Mouse (Mus musculus) liver, postnatal 0 days (tissue): ENCODE data around the gene B4gat1. TPM values are rescaled to one million over a fixed set of nuclear protein-coding genes. Genes with fewer than 3 reads are reported as not detected.

ENCODE experiments used
- ATAC-seq: fragments of 200-750 bp; cut with Nextera tagmentation; 2 replicates; pipeline ENCODE4 v1.8.0; 2017; ENCODE audit warnings: mild to moderate bottlenecking, moderate library complexity
- DNase-seq: peaks from one replicate; pipeline ENCODE4 v3.0.0-alpha.2; 2016
- H3K27ac ChIP-seq: fragments of 300-500 bp; sonication (generic); 2 replicates; pipeline ENCODE4 v1.5.1; 2014; ENCODE audit warnings: antibody characterized with exemption, moderate library complexity, mild to moderate bottlenecking, low read depth
- H3K27me3 ChIP-seq: fragments of 300-500 bp; sonication (generic); 2 replicates; pipeline ENCODE4 v1.6.1; 2014; ENCODE audit warnings: low read length, control low read depth, mixed read lengths; ENCODE audit not compliant: insufficient read depth
- H3K36me3 ChIP-seq: fragments of 300-500 bp; sonication (generic); replicated peaks from 2 replicates; pipeline ENCODE4 v1.6.1; 2014; ENCODE audit warnings: mild to moderate bottlenecking, control low read depth, low read length, moderate library complexity, mixed read lengths; ENCODE audit not compliant: insufficient read depth
- H3K4me1 ChIP-seq: fragments of 300-500 bp; sonication (generic); 2 replicates; pipeline ENCODE4 v1.6.1; 2014; ENCODE audit warnings: antibody characterized with exemption, mild to moderate bottlenecking, control low read depth; ENCODE audit not compliant: insufficient read depth
- H3K4me2 ChIP-seq: fragments of 300-500 bp; sonication (generic); 2 replicates; pipeline ENCODE4 v1.6.1; 2014; ENCODE audit warnings: low read depth, mild to moderate bottlenecking, low read length, moderate library complexity, mixed read lengths
- H3K4me3 ChIP-seq: fragments of 300-500 bp; sonication (generic); 2 replicates; pipeline ENCODE4 v1.5.1; 2014; ENCODE audit warnings: low read depth, low read length
- H3K9ac ChIP-seq: fragments of 300-500 bp; sonication (generic); replicated peaks from 2 replicates; pipeline ENCODE4 v1.6.1; 2014; ENCODE audit warnings: mild to moderate bottlenecking, moderate library complexity
- H3K9me3 ChIP-seq: fragments of 300-500 bp; sonication (generic); 2 replicates; pipeline ENCODE4 v1.6.1; 2016; ENCODE audit warnings: mild to moderate bottlenecking, control low read depth, low read length, mixed read lengths
- CTCF ChIP-seq: sonication (generic); IDR thresholded peaks from 2 replicates; pipeline ENCODE4 v1.5.1; 2016; ENCODE audit warnings: antibody characterized with exemption, low read depth
- EP300 ChIP-seq: IDR thresholded peaks from 2 replicates; pipeline ENCODE4 v1.6.1; 2016; ENCODE audit warnings: antibody characterized with exemption, low read depth, mild to moderate bottlenecking
- WGBS: fragments of 180-500 bp; shearing (Covaris S2); extraction: QIAGEN DNeasy Blood & Tissue Kit; methylation state at CpG from one replicate; pipeline ENCODE4 v1.1.7; 2014; ENCODE audit not compliant: insufficient replicate concordance; 5-methylcytosine and 5-hydroxymethylcytosine counted together
- polyA plus RNA-seq: library from polyadenylated mRNA; unstranded; fragments of >200 nt; fragmentation: Nextera tagmentation; extraction: Ambion mirVana; gene quantifications from 2 replicates; pipeline ENCODE4 v1.2.1, GENCODE M21; 2015

Gene B4gat1
- polyA plus RNA-seq, 1 experiment from 2014 or later = 12.4 TPM

DNA sequence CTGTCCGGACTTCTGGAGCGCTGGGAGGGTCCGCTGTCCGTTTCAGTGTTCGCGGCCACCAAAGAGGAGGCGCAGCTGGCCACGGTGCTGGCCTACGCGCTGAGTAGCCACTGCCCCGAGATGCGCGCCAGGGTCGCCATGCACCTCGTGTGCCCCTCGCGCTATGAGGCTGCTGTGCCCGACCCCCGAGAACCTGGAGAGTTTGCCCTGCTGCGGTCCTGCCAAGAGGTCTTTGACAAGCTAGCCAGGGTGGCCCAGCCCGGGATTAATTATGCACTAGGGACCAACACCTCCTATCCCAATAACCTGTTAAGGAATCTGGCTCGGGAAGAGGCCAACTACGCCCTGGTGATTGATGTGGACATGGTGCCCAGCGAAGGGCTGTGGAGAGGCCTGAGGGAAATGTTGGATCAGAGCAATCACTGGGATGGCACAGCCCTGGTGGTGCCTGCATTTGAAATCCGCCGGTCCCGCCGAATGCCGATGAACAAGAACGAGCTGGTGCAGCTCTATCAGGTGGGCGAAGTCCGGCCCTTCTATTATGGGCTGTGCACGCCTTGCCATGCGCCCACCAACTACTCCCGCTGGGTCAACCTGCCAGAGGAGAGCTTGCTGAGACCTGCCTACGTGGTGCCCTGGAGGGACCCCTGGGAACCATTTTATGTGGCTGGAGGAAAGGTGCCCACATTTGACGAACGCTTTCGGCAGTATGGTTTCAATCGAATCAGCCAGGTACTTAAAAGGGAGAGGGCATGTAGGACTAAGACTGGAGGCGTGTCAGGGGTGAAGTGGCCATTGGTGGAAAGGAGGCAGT lies 882 bp downstream of the B4gat1 start:
- Histone ChIP-seq H3K9ac (peak overlapping the region; percentile 80), H3K27ac (no peak overlapping the region), H3K4me3 (peak overlapping the region; percentile 70), H3K36me3 (peaks cover 3% of the 10 kb centered on the region; the same call in 1 of the 2 replicates), H3K9me3 (no peaks in the 10 kb centered on the region), H3K4me2 (peak overlapping the region; percentile 100), H3K4me1 (peaks cover 23% of the 10 kb centered on the region), H3K27me3 (0 out of 2 replicates have a peak, but pooled peaks cover 4% of the 10 kb centered on the region)
- DNase-seq = no peak
- no peak for TF ChIP-seq EP300
- TF ChIP-seq CTCF = no peak
- ATAC-seq = 0 out of 2 replicates have a peak, but pooled peaks have one; percentile 14
- whole genome bisulfite sequencing = 21% methylated on average over 41 of the region's 41 CpGs

DNA sequence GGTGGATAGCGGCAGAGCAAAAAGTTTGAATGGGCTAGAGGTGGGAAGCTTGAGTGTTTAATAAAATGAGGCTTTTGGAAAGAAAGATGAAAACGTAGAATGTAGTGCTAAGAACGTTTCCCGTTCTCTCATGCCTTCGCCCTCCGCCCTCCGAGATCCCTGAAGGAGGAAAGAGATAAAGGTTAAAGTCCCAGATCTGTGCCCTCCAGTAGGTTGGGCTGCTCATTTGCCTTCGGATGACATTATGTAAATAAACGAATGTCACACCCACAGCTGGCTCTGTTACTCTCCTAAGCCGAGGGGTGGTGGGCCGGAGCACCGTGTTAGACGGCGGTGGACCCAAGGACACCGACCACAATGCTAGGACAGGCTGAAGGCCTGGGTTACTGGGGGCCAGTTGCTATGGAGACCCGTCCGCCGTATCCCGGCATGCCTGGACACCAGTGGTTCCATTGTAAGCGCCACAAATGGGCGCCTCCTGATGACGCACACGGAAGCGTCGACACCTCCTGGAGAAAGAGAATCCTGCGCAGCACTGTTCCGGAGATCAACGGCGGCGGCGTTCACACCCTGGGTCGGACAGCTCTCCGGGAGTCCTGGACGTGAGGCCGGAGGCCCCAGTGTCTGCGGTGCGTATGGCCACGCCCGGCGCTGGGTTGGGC lies 2.4 kb downstream of the B4gat1 start, which contains the start of gene Brms1:
TSS of gene Brms1 (plus strand) at position 493 of the 662 bp plus-strand sequence.
- Histone ChIP-seq H3K27me3 (0 out of 2 replicates have a peak, but pooled peaks cover 4% of the 10 kb centered on the region), H3K36me3 (peaks cover 5% of the 10 kb centered on the region; the same call in 1 of the 2 replicates), H3K4me2 (peak within 1 kb of the TSS; percentile 100), H3K27ac (peak within 1 kb of the TSS; percentile 85), H3K4me3 (peak within 1 kb of the TSS; percentile 89), H3K9ac (peak within 1 kb of the TSS; percentile 96), H3K4me1 (peaks cover 23% of the 10 kb centered on the region), H3K9me3 (no peaks in the 10 kb centered on the region)
- peak; percentile 93 for DNase-seq
- 4% methylated on average over 40 of the region's 40 CpGs for WGBS
- ATAC-seq = peak; percentile 84
- TF ChIP-seq CTCF (no peak), EP300 (no peak)

GRCm38 (mm10) chr19:5041588-5041987 lies 3.0 kb downstream of the B4gat1 start:
- H3K4me1 ChIP-seq = peaks cover 23% of the 10 kb centered on the region
- no peak for DNase-seq

GRCm38 (mm10) chr19:5045531-5045930 lies 6.9 kb downstream of the B4gat1 start:
- no peaks in the 10 kb centered on the region for H3K9me3 ChIP-seq
- TF ChIP-seq EP300 (no peak), CTCF (no peak)
- H3K36me3 ChIP-seq = peaks cover 32% of the 10 kb centered on the region
- H3K9ac ChIP-seq = no peak overlapping the region
- H3K27me3 ChIP-seq = peaks cover 2% of the 10 kb centered on the region
- WGBS = 81% methylated on average over 4 of the region's 4 CpGs
- H3K4me3 ChIP-seq = no peak overlapping the region
- DNase-seq = no peak
- no peak for ATAC-seq
- H3K4me2 ChIP-seq = no peak overlapping the region
- no peak overlapping the region for H3K27ac ChIP-seq
- peaks cover 12% of the 10 kb centered on the region for H3K4me1 ChIP-seq

More at GRCm38 (mm10) chr19:5041588-5041987, 3.0 kb downstream of the B4gat1 start:
- Histone ChIP-seq H3K27me3 (0 out of 2 replicates have a peak, but pooled peaks cover 4% of the 10 kb centered on the region), H3K9me3 (no peaks in the 10 kb centered on the region), H3K36me3 (peaks cover 10% of the 10 kb centered on the region; the same call in 1 of the 2 replicates), H3K4me3 (peak overlapping the region; percentile 89), H3K4me2 (peak overlapping the region; percentile 100), H3K9ac (peak overlapping the region; percentile 96), H3K27ac (peak overlapping the region; percentile 85)
- TF ChIP-seq EP300 (no peak), CTCF (no peak)
- no peak; the same call in 1 of the 2 replicates for ATAC-seq
- under 1% methylated on average over 16 of the region's 16 CpGs for WGBS

- H3K9me3 ChIP-seq = no peaks in the 10 kb centered on the region
- H3K4me3 ChIP-seq = no peak overlapping the region
- H3K27me3 ChIP-seq = peaks cover 24% of the 10 kb centered on the region
- no peak for TF ChIP-seq CTCF
- TF ChIP-seq EP300 = no peak
- no peak overlapping the region for H3K27ac ChIP-seq
- no peak overlapping the region for H3K9ac ChIP-seq
- H3K4me2 ChIP-seq = no peak overlapping the region
- DNase-seq (no peak), ATAC-seq (no peak)
- WGBS = 80% methylated on average over 14 of the region's 14 CpGs
- peaks cover 3% of the 10 kb centered on the region; the same call in 1 of the 2 replicates for H3K4me1 ChIP-seq
- H3K36me3 ChIP-seq = peaks cover 32% of the 10 kb centered on the region
These were observed 9.8 kb downstream of the B4gat1 start for GRCm38 (mm10) chr19:5048138-5049056.
